Mouse (Mus musculus) hindbrain, embryonic 14.5 days (tissue): Measurements from ENCODE around the gene Lrrc20. TPM values are rescaled to one million over a fixed set of nuclear protein-coding genes. Genes with fewer than 3 reads are reported as not detected.
A peak's percentile ranks its signal among the peaks of the same experiment; 100 is the strongest.
"Not testable (repeated sequence)": the region's sequence is repeated elsewhere in the genome, so short reads cannot be mapped to it uniquely, and the experiment has no call there.

ENCODE experiments used
- ATAC-seq: fragments of 200-750 bp; cut with Nextera tagmentation; 2 replicates; pipeline ENCODE4 v1.8.0; 2017; ENCODE audit warnings: moderate number of reproducible peaks, mild to moderate bottlenecking, moderate TSS enrichment, moderate library complexity; ENCODE audit not compliant: low FRiP score
- DNase-seq: peaks from one replicate; pipeline ENCODE4 v3.0.0-alpha.2; 2015; ENCODE audit warnings: low spot score
- H3K27ac ChIP-seq: fragments of 300-500 bp; sonication (generic); 2 replicates; pipeline ENCODE4 v1.5.1; 2014; ENCODE audit warnings: mild to moderate bottlenecking, moderate library complexity
- H3K27me3 ChIP-seq: fragments of 300-500 bp; sonication (generic); 2 replicates; pipeline ENCODE4 v1.6.1; 2014; ENCODE audit warnings: mild to moderate bottlenecking, low read length, mixed read lengths; ENCODE audit not compliant: control insufficient read depth, insufficient read depth
- H3K36me3 ChIP-seq: fragments of 300-500 bp; sonication (generic); replicated peaks from 2 replicates; pipeline ENCODE4 v1.6.1; 2014; ENCODE audit not compliant: control insufficient read depth, insufficient read depth
- H3K4me1 ChIP-seq: fragments of 300-500 bp; sonication (generic); replicated peaks from 2 replicates; pipeline ENCODE4 v1.6.1; 2014; ENCODE audit warnings: antibody characterized with exemption, low read length, mixed read lengths; ENCODE audit not compliant: control insufficient read depth, insufficient read depth
- H3K4me2 ChIP-seq: fragments of 300-500 bp; sonication (generic); replicated peaks from 2 replicates; pipeline ENCODE4 v1.6.1; 2014; ENCODE audit warnings: mild to moderate bottlenecking, moderate library complexity
- H3K4me3 ChIP-seq: fragments of 300-500 bp; sonication (generic); replicated peaks from 2 replicates; pipeline ENCODE4 v1.5.1; 2014; ENCODE audit warnings: mild to moderate bottlenecking, low read length
- H3K9ac ChIP-seq: fragments of 300-500 bp; sonication (generic); 2 replicates; pipeline ENCODE4 v1.6.1; 2014
- H3K9me3 ChIP-seq: fragments of 300-500 bp; sonication (generic); 2 replicates; pipeline ENCODE4 v1.6.1; 2016; ENCODE audit warnings: low read length; ENCODE audit not compliant: control insufficient read depth
- WGBS: fragments of 180-500 bp; shearing (Covaris S2); extraction: QIAGEN DNeasy Blood & Tissue Kit; methylation state at CpG from one replicate; pipeline ENCODE4 v1.1.7; 2014; 5-methylcytosine and 5-hydroxymethylcytosine counted together
- polyA plus RNA-seq: library from polyadenylated mRNA; unstranded; fragments of >200 nt; fragmentation: Nextera tagmentation; extraction: Ambion mirVana; gene quantifications from 2 replicates; pipeline ENCODE4 v1.2.1, GENCODE M21; 2014

Gene Lrrc20
- polyA plus RNA-seq, 1 experiment from 2014 or later = 15.1 TPM

DNA sequence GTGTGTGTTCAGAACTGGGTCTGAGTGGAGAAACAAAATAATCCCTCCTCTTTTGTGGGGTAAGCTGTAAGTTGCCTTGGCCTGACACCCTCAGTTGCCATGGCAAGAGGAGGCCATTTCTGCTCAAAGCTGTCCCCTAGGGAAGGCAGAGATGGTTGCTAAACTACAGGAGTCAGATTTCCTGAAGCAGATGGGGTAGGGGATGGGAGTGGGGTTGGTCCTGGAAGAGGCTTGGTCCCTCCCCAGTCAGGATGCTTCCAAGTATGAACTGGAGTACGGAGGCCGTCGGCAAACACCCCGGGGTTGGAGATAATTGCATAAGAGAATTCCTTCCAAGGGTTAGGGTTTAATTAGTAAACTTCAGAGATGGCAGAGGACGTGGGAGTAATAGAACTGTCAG lies 96.5 kb downstream of the Lrrc20 start:
- 51% methylated on average over 5 of the region's 5 CpGs for whole genome bisulfite sequencing
- no peak overlapping the region for H3K27ac ChIP-seq
- no peak for ATAC-seq

DNA sequence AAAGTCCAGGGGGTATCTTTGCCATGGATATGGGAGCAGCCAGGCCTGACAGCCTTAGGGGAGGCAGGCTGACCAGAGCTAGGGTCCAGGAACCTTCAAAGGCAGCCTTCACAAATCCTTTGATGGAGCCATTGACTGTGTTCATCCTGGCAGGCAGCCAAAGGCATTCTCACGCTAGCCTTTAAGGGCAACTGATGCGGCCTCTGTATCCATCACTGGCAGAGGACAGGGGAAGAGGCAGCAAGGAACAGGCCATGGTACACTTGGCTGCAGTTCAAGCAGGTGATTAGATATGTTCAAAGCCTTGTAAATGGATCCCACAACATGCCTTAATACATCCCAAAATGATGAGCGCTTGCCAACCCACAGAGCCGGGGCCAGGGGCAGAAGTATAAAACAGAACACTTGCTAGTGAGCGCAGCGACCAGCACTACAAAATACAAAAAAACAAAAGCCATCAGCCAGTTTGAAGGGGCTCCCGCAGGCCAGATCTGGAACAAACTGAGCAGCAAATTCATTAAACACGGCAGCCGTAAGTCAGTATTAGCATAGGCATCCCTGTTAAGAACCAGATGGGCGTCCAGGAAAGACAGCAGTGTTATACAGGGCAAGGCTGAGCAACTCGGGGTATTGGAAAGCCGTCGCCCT lies 100.6 kb downstream of the Lrrc20 start:
- Histone ChIP-seq H3K36me3 (no peaks in the 10 kb centered on the region), H3K4me3 (no peak overlapping the region), H3K9me3 (no peaks in the 10 kb centered on the region), H3K4me1 (peaks cover 18% of the 10 kb centered on the region), H3K9ac (no peak overlapping the region), H3K27me3 (no peaks in the 10 kb centered on the region), H3K4me2 (no peak overlapping the region), H3K27ac (0 out of 2 replicates have a peak overlapping the region, but pooled peaks have one; percentile 36)
- 36% methylated on average over 13 of the region's 13 CpGs for WGBS
- DNase-seq = peak; percentile 52
- ATAC-seq = peak; percentile 46

More for the DNA sequence above, 96.5 kb downstream of the Lrrc20 start:
- H3K9me3 ChIP-seq = no peaks in the 10 kb centered on the region
- no peak overlapping the region for H3K4me2 ChIP-seq
- peaks cover 24% of the 10 kb centered on the region for H3K4me1 ChIP-seq
- DNase-seq = no peak
- no peaks in the 10 kb centered on the region for H3K36me3 ChIP-seq
- no peak overlapping the region for H3K9ac ChIP-seq
- no peak overlapping the region for H3K4me3 ChIP-seq
- no peaks in the 10 kb centered on the region for H3K27me3 ChIP-seq

DNA sequence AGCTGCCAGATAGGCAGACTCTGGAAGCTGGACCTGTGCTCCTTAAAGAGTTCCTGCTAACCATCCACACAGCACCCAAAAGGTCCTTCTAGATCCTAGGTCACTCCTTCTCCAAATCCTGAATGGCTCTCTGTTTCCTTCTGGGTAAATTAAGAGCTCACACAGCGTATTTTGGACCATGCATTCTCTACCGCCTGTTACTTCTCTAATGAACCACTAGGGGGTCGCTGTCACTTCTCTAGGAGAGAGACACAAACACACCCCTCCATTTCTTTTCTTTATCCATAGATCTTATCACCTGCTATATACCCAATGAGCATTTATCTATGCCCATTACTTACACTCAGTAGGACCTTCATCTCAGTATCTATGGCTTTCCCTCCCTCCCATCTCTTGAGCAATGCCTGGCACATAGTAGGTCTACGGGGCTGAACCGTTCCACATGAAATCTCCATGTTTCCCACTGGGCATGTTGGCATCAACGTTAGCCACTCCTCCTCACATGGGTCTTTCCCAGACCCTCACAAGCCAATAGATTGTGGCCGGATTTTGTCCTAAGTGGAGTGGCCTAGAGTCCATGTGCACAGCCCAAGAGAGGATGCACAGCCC lies 111.7 kb downstream of the Lrrc20 start:
- H3K4me1 ChIP-seq = peaks cover 6% of the 10 kb centered on the region; the same call in 1 of the 2 replicates
- H3K4me3 ChIP-seq = no peak overlapping the region
- H3K27me3 ChIP-seq = no peaks in the 10 kb centered on the region
- H3K9ac ChIP-seq = no peak overlapping the region
- ATAC-seq = no peak
- H3K27ac ChIP-seq = no peak overlapping the region
- H3K4me2 ChIP-seq = no peak overlapping the region
- H3K9me3 ChIP-seq = no peaks in the 10 kb centered on the region
- WGBS = 85% methylated on average over 7 of the region's 7 CpGs
- no peaks in the 10 kb centered on the region for H3K36me3 ChIP-seq
- no peak for DNase-seq

DNA sequence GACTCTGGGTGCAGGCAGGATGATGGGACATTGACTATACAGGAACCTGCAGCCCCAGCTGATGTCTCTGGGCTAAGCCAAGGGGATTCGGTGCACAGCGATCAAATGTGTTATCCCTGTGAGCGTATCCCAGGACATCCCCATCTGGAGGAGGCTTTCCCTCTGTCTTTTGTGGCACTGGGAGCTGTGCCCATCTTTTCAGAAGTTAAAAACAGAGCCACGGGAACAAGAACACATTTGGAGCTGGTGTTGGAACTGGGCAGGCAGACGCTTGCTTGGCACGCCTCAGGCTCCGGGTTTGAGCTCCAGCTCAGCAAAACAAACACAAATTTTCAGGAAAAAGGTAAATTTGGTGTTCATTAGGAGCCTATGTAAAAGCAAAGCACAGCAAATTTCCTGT lies 122.4 kb downstream of the Lrrc20 start:
- H3K9me3 ChIP-seq = no peaks in the 10 kb centered on the region
- H3K4me3 ChIP-seq = no peak overlapping the region
- DNase-seq = no peak
- no peak overlapping the region for H3K4me2 ChIP-seq
- peaks cover 25% of the 10 kb centered on the region for H3K27me3 ChIP-seq
- H3K9ac ChIP-seq = no peak overlapping the region
- no peak overlapping the region for H3K27ac ChIP-seq
- no peak for ATAC-seq
- H3K4me1 ChIP-seq = 0 out of 2 replicates have a peak, but pooled peaks cover 5% of the 10 kb centered on the region
- no peaks in the 10 kb centered on the region for H3K36me3 ChIP-seq
- WGBS = 77% methylated on average over 7 of the region's 7 CpGs

DNA sequence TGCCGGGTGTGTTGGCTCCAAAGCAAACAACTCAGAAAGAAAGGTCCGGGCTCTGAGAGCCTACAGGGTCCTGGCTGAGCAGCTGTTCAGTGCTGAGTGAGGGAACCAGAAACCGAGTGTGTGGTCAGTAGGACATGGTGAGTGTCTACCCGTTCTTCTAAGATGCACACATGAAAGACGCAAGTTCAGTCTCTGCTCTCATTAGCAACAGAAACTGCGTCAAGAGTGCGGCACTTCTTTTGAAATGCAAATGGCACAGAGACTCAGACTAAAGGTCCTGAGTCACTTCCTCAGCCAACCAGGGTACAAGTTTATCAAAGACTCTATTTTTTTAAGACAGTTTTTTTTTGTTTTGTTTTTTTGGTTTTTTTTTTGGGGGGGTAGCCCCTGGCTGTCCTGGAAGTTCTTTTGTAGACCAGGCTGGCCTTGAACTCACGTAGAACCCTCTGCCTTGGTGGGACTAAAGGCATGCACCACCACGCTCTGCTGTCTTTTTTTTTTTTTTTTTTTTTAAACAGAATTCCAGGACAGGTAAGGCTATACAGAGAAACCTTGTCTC lies 124.0 kb downstream of the Lrrc20 start:
- H3K27ac ChIP-seq = no peak overlapping the region

DNA sequence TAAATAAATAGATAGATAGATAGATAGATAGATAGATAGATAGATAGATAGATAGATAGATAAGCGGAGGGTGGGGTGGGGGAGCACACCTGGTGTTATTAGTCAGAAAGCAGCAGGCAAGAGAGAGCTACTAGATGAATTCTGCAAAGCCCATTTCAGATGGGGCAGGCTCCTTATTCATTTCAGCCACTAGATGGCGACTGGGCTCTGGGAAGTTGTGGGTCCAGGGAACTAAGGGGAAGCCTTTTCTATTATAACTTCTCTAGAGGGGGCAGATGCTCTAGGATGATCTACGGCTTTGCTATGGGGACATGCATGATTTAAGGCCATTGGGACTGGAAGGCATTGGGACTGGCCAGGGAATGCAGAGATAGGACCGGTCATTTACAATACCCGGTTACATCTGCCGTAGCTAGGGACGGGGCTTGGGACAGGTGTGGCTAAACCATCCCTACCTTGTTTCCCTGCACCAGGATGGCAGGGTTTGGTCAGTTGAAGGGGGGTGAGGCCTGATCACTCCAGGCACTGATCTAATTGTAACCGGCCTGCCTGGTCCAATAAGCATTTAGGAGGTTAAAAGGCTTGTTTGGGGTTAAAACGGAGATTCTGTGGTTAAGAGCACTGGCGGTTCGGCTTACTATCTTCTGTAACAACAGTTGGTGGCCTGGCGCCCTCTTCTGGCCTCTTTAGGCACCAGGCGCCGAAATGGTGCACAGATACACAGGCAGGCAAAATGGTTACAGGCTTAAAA lies 126.9 kb downstream of the Lrrc20 start:
- DNase-seq = peak; percentile 78
- Histone ChIP-seq H3K9ac (no peak overlapping the region), H3K4me2 (peak overlapping the region; percentile 34), H3K27me3 (no peaks in the 10 kb centered on the region), H3K4me3 (no peak overlapping the region), H3K27ac (no peak overlapping the region), H3K4me1 (no peaks in the 10 kb centered on the region), H3K9me3 (no peaks in the 10 kb centered on the region), H3K36me3 (no peaks in the 10 kb centered on the region)
- WGBS = 12% methylated on average over 14 of the region's 14 CpGs
- ATAC-seq = peak; percentile 34; the same call in 1 of the 2 replicates

More for the DNA sequence above, 124.0 kb downstream of the Lrrc20 start:
- ATAC-seq (no peak), DNase-seq (no peak)
- WGBS = 41% methylated on average over 9 of the region's 9 CpGs
- Histone ChIP-seq H3K27me3 (peaks cover 16% of the 10 kb centered on the region), H3K4me2 (no peak overlapping the region), H3K9me3 (no peaks in the 10 kb centered on the region), H3K4me1 (0 out of 2 replicates have a peak, but pooled peaks cover 5% of the 10 kb centered on the region), H3K9ac (no peak overlapping the region), H3K4me3 (no peak overlapping the region), H3K36me3 (no peaks in the 10 kb centered on the region)

DNA sequence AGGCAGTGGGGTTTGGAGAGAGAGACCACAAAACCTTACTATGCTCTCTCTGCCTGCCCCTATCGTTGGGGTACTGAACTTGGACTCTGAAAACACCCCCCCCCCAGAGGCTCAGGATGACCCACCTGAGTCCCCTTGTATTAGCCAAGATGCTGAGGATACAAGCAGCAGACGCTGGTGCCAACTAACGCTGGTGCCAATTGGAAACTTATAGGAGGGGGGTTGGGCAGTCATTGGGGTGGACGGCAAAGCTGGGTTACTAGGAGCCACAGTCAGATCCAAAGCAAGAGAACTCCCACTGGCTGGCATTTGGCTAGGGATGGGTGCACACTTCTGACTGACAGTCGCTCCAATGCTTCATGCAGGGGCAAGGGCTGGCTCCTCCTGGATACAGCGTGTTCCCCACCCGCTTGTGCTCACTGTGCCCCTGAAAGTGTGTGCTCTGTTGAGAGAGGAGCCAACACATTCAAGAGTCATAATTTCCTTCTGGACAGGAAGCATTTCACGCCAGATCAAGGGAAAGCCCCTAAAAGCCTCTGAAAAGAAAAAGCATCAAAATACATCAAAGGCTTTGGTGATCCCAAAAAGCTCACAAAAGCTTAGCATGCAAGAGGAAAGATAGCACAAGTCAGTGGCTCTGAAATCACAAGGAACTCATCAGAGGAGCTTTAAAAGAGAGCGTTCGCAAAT lies 128.9 kb downstream of the Lrrc20 start:
- ATAC-seq (no peak), DNase-seq (no peak)
- Histone ChIP-seq H3K9ac (no peak overlapping the region), H3K27ac (no peak overlapping the region), H3K27me3 (no peaks in the 10 kb centered on the region), H3K4me1 (no peaks in the 10 kb centered on the region), H3K4me3 (no peak overlapping the region), H3K9me3 (no peaks in the 10 kb centered on the region), H3K36me3 (no peaks in the 10 kb centered on the region), H3K4me2 (no peak overlapping the region)
- whole genome bisulfite sequencing = 73% methylated on average over 10 of the region's 10 CpGs

DNA sequence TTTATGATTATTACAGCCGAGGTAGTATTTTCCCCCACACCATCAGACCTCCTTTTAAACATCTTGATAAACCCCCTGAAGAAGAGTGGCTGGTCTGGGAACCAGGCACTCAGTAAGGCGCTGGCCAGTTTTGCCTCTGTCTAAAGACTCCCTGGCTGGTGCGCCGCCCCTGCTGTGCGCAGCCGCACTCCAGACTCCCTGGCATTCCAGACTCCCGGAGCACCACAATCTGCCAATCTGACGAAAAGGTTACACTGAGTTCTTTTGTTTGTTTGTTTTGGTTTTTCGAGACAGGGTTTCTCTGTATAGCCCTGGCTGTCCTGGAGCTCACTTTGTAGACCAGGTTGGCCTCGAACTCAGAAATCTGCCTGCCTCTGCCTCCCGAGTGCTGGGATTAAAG lies 129.8 kb downstream of the Lrrc20 start:
- H3K4me3 ChIP-seq, DNase-seq, H3K27me3 ChIP-seq, H3K4me1 ChIP-seq, H3K4me2 ChIP-seq, H3K27ac ChIP-seq, ATAC-seq, H3K9ac ChIP-seq, H3K36me3 ChIP-seq, H3K9me3 ChIP-seq: not testable (repeated sequence)
- 66% methylated on average over 11 of the region's 11 CpGs for WGBS

DNA sequence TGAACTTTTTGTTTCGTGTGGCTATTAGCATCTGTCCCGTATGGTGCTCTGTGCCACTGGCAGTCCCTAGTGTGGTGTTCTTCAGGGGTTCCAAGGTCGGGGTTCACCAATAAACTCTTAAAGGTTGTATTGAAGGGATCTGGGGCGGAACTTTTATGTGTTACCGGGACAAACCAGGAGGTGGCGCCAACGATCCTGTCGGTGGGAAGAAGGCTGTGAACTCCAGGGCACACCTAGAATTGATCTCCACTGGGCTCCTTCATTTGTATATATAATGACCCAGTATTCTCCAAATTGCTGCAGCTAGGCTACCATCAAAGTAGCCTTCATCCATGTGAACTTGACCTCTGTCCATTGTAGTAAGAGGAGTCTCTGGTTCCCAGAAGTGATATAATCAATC lies 130.2 kb downstream of the Lrrc20 start:
- ATAC-seq = no peak
- 22% methylated on average over 8 of the region's 8 CpGs for whole genome bisulfite sequencing

More for the DNA sequence above, 130.2 kb downstream of the Lrrc20 start:
- H3K4me1 ChIP-seq = no peaks in the 10 kb centered on the region
- no peaks in the 10 kb centered on the region for H3K9me3 ChIP-seq
- H3K27me3 ChIP-seq = no peaks in the 10 kb centered on the region
- no peaks in the 10 kb centered on the region for H3K36me3 ChIP-seq
- no peak overlapping the region for H3K4me2 ChIP-seq
- peak; percentile 78 for DNase-seq
- H3K9ac ChIP-seq = no peak overlapping the region
- no peak overlapping the region for H3K27ac ChIP-seq
- H3K4me3 ChIP-seq = no peak overlapping the region
